Mouse (Mus musculus): ENCODE measurements around the gene Itgbl1.

DNA sequence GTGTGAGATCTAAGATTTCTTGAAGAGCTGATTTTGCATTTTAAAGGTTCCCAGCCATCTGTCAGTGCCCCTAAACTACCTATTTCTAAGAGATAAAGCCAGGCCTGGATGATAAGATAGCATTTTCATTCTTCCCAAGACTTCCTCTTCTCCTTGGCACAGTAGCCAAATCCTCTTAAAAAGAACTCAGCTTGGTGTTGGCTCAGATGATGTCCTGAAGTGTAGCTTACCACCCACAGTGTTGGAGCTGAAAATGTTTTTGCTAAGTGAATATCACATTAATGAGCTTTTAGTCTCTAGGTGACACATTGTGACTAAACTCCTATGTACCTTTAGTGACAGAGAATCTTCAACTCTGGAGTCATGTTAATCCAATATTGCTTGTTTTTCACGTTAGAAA, 99.8 kb downstream of the Itgbl1 start:
- TF ChIP-seq CTCF (conservative IDR thresholded peaks at IDR 0.05; ENCODE audit: low read length) (no peak), POU5F1 (IDR thresholded peaks at IDR 0.05; ENCODE audit: borderline replicate concordance, low read length) (no peak)
